Mouse (Mus musculus) ES-E14 (cell line): ENCODE measurements around the gene Bcr.

Source experiments
- CHD2 ChIP-seq: IDR thresholded peaks from 2 replicates; pipeline ENCODE4 v1.6.1; 2014; ENCODE audit warnings: mild to moderate bottlenecking, low read depth, low read length, inconsistent platforms
- HCFC1 ChIP-seq: IDR thresholded peaks from 2 replicates; pipeline ENCODE4 v1.6.1; 2012; ENCODE audit warnings: low read length, inconsistent platforms, borderline replicate concordance; ENCODE audit not compliant: insufficient read depth
- MAFK ChIP-seq: IDR thresholded peaks from 2 replicates; pipeline ENCODE4 v1.6.1; 2014; ENCODE audit warnings: mild to moderate bottlenecking, low read depth, low read length, inconsistent platforms; ENCODE audit not compliant: insufficient read depth
- ZC3H11A ChIP-seq: IDR thresholded peaks from 2 replicates; pipeline ENCODE4 v1.6.1; 2012; ENCODE audit warnings: low read depth, mild to moderate bottlenecking, inconsistent platforms, low read length, borderline replicate concordance
- ZNF384 ChIP-seq: IDR thresholded peaks from 2 replicates; pipeline ENCODE4 v1.6.1; 2012; ENCODE audit warnings: low read depth, low read length, inconsistent platforms

DNA sequence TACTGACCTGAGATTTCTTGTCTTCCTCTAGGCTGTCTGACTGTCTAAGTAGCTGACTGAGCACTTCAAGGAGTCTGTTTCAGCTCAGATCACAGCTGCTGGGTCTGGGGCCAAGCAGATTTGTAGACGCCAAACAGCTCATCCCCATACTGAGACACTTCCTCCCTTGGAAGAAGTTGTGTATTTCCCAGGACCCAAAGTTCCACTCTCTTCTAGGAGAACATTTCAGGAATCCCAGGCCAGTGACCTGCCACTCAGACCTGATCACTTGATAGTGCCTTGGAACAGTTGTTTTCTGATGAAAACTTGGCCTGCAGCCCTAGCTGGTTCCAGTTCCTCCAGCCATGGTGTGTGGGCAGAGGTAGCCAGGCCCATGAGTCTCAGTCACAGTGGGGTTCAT, 140.3 kb downstream of the Bcr start:
- TF ChIP-seq ZNF384 (no peak), HCFC1 (no peak), CHD2 (no peak), MAFK (no peak), ZC3H11A (no peak)
